Mouse (Mus musculus): ENCODE measurements around the gene Mark1.

- TF ChIP-seq POLR2A (IDR thresholded peaks at IDR 0.05; ENCODE audit: borderline replicate concordance, extremely low read depth, insufficient read depth, insufficient read length, poor library complexity, severe bottlenecking), result no peak
- TF ChIP-seq CTCF (IDR thresholded peaks at IDR 0.05; ENCODE audit: borderline replicate concordance, extremely low read depth, insufficient read depth, insufficient read length), result no peak
These were observed 1.2 kb downstream of the Mark1 start for GRCm38 (mm10) chr1:184998161-184998560.
